In the genomic region with DNA sequence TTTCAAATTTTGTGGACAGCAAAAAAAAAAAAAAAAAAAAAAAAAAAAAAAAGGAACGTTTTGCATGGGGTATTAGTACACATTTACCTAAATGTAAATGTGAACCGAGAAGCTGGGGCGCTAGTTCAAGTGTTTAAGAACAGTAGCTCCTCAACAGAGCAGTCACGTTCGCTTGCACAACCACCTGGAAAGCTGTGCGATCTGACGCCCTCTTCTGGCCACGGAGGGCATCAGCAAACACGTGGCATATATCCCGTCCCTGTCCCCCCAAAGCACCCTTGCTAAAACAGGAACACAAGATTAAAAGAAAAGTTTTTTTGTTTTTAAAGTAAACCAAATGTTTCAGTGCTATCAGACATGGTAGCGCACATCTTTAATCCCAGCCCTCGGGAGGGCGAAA, we compare ENCODE assay signal across 8 mouse cellular contexts. TPM values are rescaled to one million over a fixed set of nuclear protein-coding genes. Genes with fewer than 3 reads are reported as not detected.
DNase-seq lines count a peak whose midpoint lies in the region; ATAC-seq and TF ChIP-seq lines count a peak whose summit lies in the region.

No protein-coding gene starts in this region.

- peaks cover 26% of the 10 kb centered on the region for H3K36me3 ChIP-seq in embryonic facial prominence, embryonic 14.5 days (ENCODE audit: control insufficient read depth, insufficient read depth, low read length)
- peaks cover 28% of the 10 kb centered on the region for H3K36me3 ChIP-seq in hindbrain, embryonic 14.5 days (replicated peaks; ENCODE audit: control insufficient read depth, insufficient read depth)
- no peaks in the 10 kb centered on the region; the same call in 1 of the 2 replicates for H3K36me3 ChIP-seq in liver, embryonic 16.5 days (ENCODE audit: control insufficient read depth, insufficient read depth)
- H3K36me3 ChIP-seq in neural tube, embryonic 12.5 days, result peaks cover 10% of the 10 kb centered on the region

- CTCF ChIA-PET in Patski (lab: Charles Lee), result no interaction called here

- peak overlapping the region; percentile 96 for H3K27ac ChIP-seq in embryonic facial prominence, embryonic 14.5 days (replicated peaks; ENCODE audit: low read depth, low read length)
- H3K27ac ChIP-seq in hindbrain, embryonic 14.5 days, result no peak overlapping the region
- peak overlapping the region; percentile 93 for H3K27ac ChIP-seq in liver, embryonic 16.5 days (ENCODE audit: low read length)
- H3K27ac ChIP-seq in neural tube, embryonic 12.5 days, result no peak overlapping the region

- peak; percentile 38 for DNase-seq in gastrocnemius, postnatal 14 days
- DNase-seq in gastrocnemius, postnatal 25 days, result no peak
- no peak for DNase-seq in Patski (ENCODE audit: low read depth, low spot score)
- DNase-seq in embryonic facial prominence, embryonic 14.5 days (ENCODE audit: low spot score), result peak; percentile 50
- peak; percentile 34 for DNase-seq in hindbrain, embryonic 14.5 days (ENCODE audit: low spot score)
- DNase-seq in ovary, postnatal 14 days (ENCODE audit: low spot score), result no peak

- 22% methylated on average over 13 of the region's 13 CpGs for WGBS in embryonic facial prominence, embryonic 14.5 days
- WGBS in hindbrain, embryonic 14.5 days, result 25% methylated on average over 13 of the region's 13 CpGs
- 21% methylated on average over 13 of the region's 13 CpGs for WGBS in liver, embryonic 16.5 days (ENCODE audit: insufficient replicate concordance)
- 26% methylated on average over 13 of the region's 13 CpGs for WGBS in neural tube, embryonic 12.5 days

- TF ChIP-seq CTCF in Patski (IDR thresholded peaks at IDR 0.05), result peak; percentile 51

- peaks cover 11% of the 10 kb centered on the region; the same call in 1 of the 2 replicates for H3K4me1 ChIP-seq in embryonic facial prominence, embryonic 14.5 days (ENCODE audit: control insufficient read depth, insufficient read depth, low read length)
- H3K4me1 ChIP-seq in hindbrain, embryonic 14.5 days (replicated peaks; ENCODE audit: control insufficient read depth, insufficient read depth, low read length), result peaks cover 16% of the 10 kb centered on the region
- H3K4me1 ChIP-seq in liver, embryonic 16.5 days (ENCODE audit: control insufficient read depth, low read depth, low read length), result peaks cover 20% of the 10 kb centered on the region
- H3K4me1 ChIP-seq in neural tube, embryonic 12.5 days, result peaks cover 5% of the 10 kb centered on the region

- H3K9ac ChIP-seq in embryonic facial prominence, embryonic 14.5 days (ENCODE audit: low read depth, low read length), result peak overlapping the region; percentile 93
- peak overlapping the region; percentile 93 for H3K9ac ChIP-seq in hindbrain, embryonic 14.5 days
- peak overlapping the region; percentile 85 for H3K9ac ChIP-seq in liver, embryonic 16.5 days (ENCODE audit: low read depth, low read length)
- H3K9ac ChIP-seq in neural tube, embryonic 12.5 days, result peak overlapping the region; percentile 84; the same call in 1 of the 2 replicates

- H3K9me3 ChIP-seq in embryonic facial prominence, embryonic 14.5 days (ENCODE audit: control insufficient read depth, low read length), result no peaks in the 10 kb centered on the region
- H3K9me3 ChIP-seq in hindbrain, embryonic 14.5 days (ENCODE audit: control insufficient read depth, low read length), result no peaks in the 10 kb centered on the region
- H3K9me3 ChIP-seq in liver, embryonic 16.5 days (replicated peaks; ENCODE audit: control insufficient read depth, low read length), result no peaks in the 10 kb centered on the region
- H3K9me3 ChIP-seq in neural tube, embryonic 12.5 days, result no peaks in the 10 kb centered on the region

- intact Hi-C loops in gastrocnemius, postnatal 14 days (cut with DNase I; ENCODE audit: low total_unique reads), result loop anchor here (2.0 kb wide), 1 partner anchor 23 kb away; a partner anchor contains a TSS

- no peaks in the 10 kb centered on the region for H3K27me3 ChIP-seq in Patski
- H3K27me3 ChIP-seq in embryonic facial prominence, embryonic 14.5 days (replicated peaks; ENCODE audit: control insufficient read depth, insufficient read depth, low read length), result no peaks in the 10 kb centered on the region
- H3K27me3 ChIP-seq in hindbrain, embryonic 14.5 days (ENCODE audit: control insufficient read depth, insufficient read depth, low read length), result no peaks in the 10 kb centered on the region
- H3K27me3 ChIP-seq in liver, embryonic 16.5 days (ENCODE audit: control insufficient read depth, insufficient read depth, low read depth, low read length), result no peaks in the 10 kb centered on the region
- H3K27me3 ChIP-seq in neural tube, embryonic 12.5 days (replicated peaks), result no peaks in the 10 kb centered on the region

- peak overlapping the region; percentile 77 for H3K4me2 ChIP-seq in embryonic facial prominence, embryonic 14.5 days (ENCODE audit: low read depth, low read length)
- peak overlapping the region; percentile 81 for H3K4me2 ChIP-seq in hindbrain, embryonic 14.5 days (replicated peaks)
- peak overlapping the region; percentile 87 for H3K4me2 ChIP-seq in liver, embryonic 16.5 days (ENCODE audit: low read depth, low read length)
- H3K4me2 ChIP-seq in neural tube, embryonic 12.5 days (replicated peaks), result peak overlapping the region; percentile 69

- H3K4me3 ChIP-seq in embryonic facial prominence, embryonic 14.5 days (ENCODE audit: low read depth, low read length), result peak overlapping the region; percentile 94
- H3K4me3 ChIP-seq in hindbrain, embryonic 14.5 days (replicated peaks; ENCODE audit: low read length), result peak overlapping the region; percentile 99
- peak overlapping the region; percentile 93 for H3K4me3 ChIP-seq in liver, embryonic 16.5 days (ENCODE audit: low read depth, low read length)
- peak overlapping the region; percentile 92 for H3K4me3 ChIP-seq in neural tube, embryonic 12.5 days

- ATAC-seq in Patski, result peak; percentile 45
- ATAC-seq in embryonic facial prominence, embryonic 14.5 days (ENCODE audit: low read depth), result no peak
- ATAC-seq in hindbrain, embryonic 14.5 days (ENCODE audit: low FRiP score), result no peak
- ATAC-seq in liver, embryonic 16.5 days (ENCODE audit: low read depth), result no peak
- no peak for ATAC-seq in neural tube, embryonic 12.5 days (ENCODE audit: low FRiP score, low read depth)

- in situ Hi-C loops in Patski (cut with MboI; ENCODE audit: low pct_unique_long_range_greater_than_20kb), result no loop called here

- POLR2A ChIA-PET in Patski (lab: Charles Lee), result interaction anchor here (0.6 to 0.7 kb wide), 2 partner anchors 149 to 176 kb away, joined by 3 to 4 read pairs; no protein-coding TSS in a partner anchor

RNA-seq across cellular contexts. Expression of a gene that starts 1.0 kb away (rescaled TPM):
- total RNA-seq in gastrocnemius, postnatal 14 days (2021), result 10 to 100 TPM; 18.3 to 18.9 TPM
- 10 to 100 TPM; 15.7 to 17.0 TPM for total RNA-seq in gastrocnemius, postnatal 25 days (2021)
- 45.7 TPM for polyA plus RNA-seq in Patski (2021)
- 78.4 and 85.0 TPM in 2 replicates for polyA plus RNA-seq in embryonic facial prominence, embryonic 14.5 days (2014; fragmentation: Nextera tagmentation; extraction: Ambion mirVana)
- 99.1 and 99.7 TPM in 2 replicates for polyA plus RNA-seq in hindbrain, embryonic 14.5 days (2014; fragmentation: Nextera tagmentation; extraction: Ambion mirVana)
- polyA plus RNA-seq in liver, embryonic 16.5 days (2015; fragmentation: Nextera tagmentation; extraction: Ambion mirVana), result 30.5 and 31.5 TPM in 2 replicates
- polyA plus RNA-seq in neural tube, embryonic 12.5 days (2016; fragmentation: Nextera tagmentation; extraction: Ambion mirVana), result 96.8 and 96.9 TPM in 2 replicates

RNA-seq across cellular contexts. Expression of a gene that starts 23.5 kb away (rescaled TPM):
- total RNA-seq in gastrocnemius, postnatal 14 days (2021), result 10 to 100 TPM; 26.7 to 27.9 TPM
- total RNA-seq in gastrocnemius, postnatal 25 days (2021), result 10 to 100 TPM; 20.4 to 24.0 TPM
- 110 TPM for polyA plus RNA-seq in Patski (2021)
- polyA plus RNA-seq in embryonic facial prominence, embryonic 14.5 days (2014; fragmentation: Nextera tagmentation; extraction: Ambion mirVana), result 103 TPM in 2 replicates
- polyA plus RNA-seq in hindbrain, embryonic 14.5 days (2014; fragmentation: Nextera tagmentation; extraction: Ambion mirVana), result 147 and 156 TPM in 2 replicates
- 41.8 and 44.6 TPM in 2 replicates for polyA plus RNA-seq in liver, embryonic 16.5 days (2015; fragmentation: Nextera tagmentation; extraction: Ambion mirVana)
- 154 and 155 TPM in 2 replicates for polyA plus RNA-seq in neural tube, embryonic 12.5 days (2016; fragmentation: Nextera tagmentation; extraction: Ambion mirVana)

RNA-seq across cellular contexts. Expression of a gene that starts 23.6 kb away (rescaled TPM):
- 100 to 1,000 TPM; 147 to 150 TPM for total RNA-seq in gastrocnemius, postnatal 14 days (2021)
- 100 to 1,000 TPM; 177 to 180 TPM for total RNA-seq in gastrocnemius, postnatal 25 days (2021)
- polyA plus RNA-seq in Patski (2021), result 140 TPM
- 232 and 240 TPM in 2 replicates for polyA plus RNA-seq in embryonic facial prominence, embryonic 14.5 days (2014; fragmentation: Nextera tagmentation; extraction: Ambion mirVana)
- polyA plus RNA-seq in hindbrain, embryonic 14.5 days (2014; fragmentation: Nextera tagmentation; extraction: Ambion mirVana), result 207 and 215 TPM in 2 replicates
- polyA plus RNA-seq in liver, embryonic 16.5 days (2015; fragmentation: Nextera tagmentation; extraction: Ambion mirVana), result 99.7 and 103 TPM in 2 replicates
- 238 and 242 TPM in 2 replicates for polyA plus RNA-seq in neural tube, embryonic 12.5 days (2016; fragmentation: Nextera tagmentation; extraction: Ambion mirVana)

RNA-seq across cellular contexts. Expression of a gene that starts 51.9 kb away (rescaled TPM):
- not detected for total RNA-seq in gastrocnemius, postnatal 14 days (2021)
- total RNA-seq in gastrocnemius, postnatal 25 days (2021), result not detected
- polyA plus RNA-seq in Patski (2021), result not detected
- 0.84 TPM in 1 of 2 replicates, not detected in the other for polyA plus RNA-seq in embryonic facial prominence, embryonic 14.5 days (2014; fragmentation: Nextera tagmentation; extraction: Ambion mirVana)
- not detected in 2 replicates for polyA plus RNA-seq in hindbrain, embryonic 14.5 days (2014; fragmentation: Nextera tagmentation; extraction: Ambion mirVana)
- polyA plus RNA-seq in liver, embryonic 16.5 days (2015; fragmentation: Nextera tagmentation; extraction: Ambion mirVana), result 0.90 and 2.9 TPM in 2 replicates
- polyA plus RNA-seq in neural tube, embryonic 12.5 days (2016; fragmentation: Nextera tagmentation; extraction: Ambion mirVana), result not detected in 2 replicates

Comparison
In these comparisons a context has a peak if more than half of its experiments do, and no peak if none do; other contexts are left out.
1. DNase-seq: peak in gastrocnemius, postnatal 14 days (single experiment), embryonic facial prominence, embryonic 14.5 days (single experiment) and hindbrain, embryonic 14.5 days (single experiment); none in gastrocnemius, postnatal 25 days (single experiment), Patski (single experiment) and ovary, postnatal 14 days (single experiment).
2. H3K27ac ChIP-seq: peak in embryonic facial prominence, embryonic 14.5 days (single experiment) and liver, embryonic 16.5 days (single experiment); none in hindbrain, embryonic 14.5 days (single experiment) and neural tube, embryonic 12.5 days (single experiment).
3. Peak in every context shown above with its lines, with median percentiles within 50 percentile points of each other: H3K4me2 ChIP-seq, H3K4me3 ChIP-seq and H3K9ac ChIP-seq.